Comparison of ENCODE assay signal across 8 mouse cellular contexts in genomic region chr2:94157592-94158519, GRCm38 (mm10). TPM values are rescaled to one million over a fixed set of nuclear protein-coding genes. Genes with fewer than 3 reads are reported as not detected.
DNase-seq lines count a peak whose midpoint lies in the region; ATAC-seq and TF ChIP-seq lines count a peak whose summit lies in the region.

Hsd17b12 (minus strand) TSS chr2:94157964.

- H3K9ac ChIP-seq in embryonic facial prominence, embryonic 15.5 days: peak within 1 kb of the TSS; percentile 89
- peak within 1 kb of the TSS; percentile 85 for H3K9ac ChIP-seq in limb, embryonic 14.5 days (ENCODE audit: low read depth, low read length, severe bottlenecking)
- H3K9ac ChIP-seq in midbrain, postnatal 0 days (replicated peaks; ENCODE audit: low read length, poor library complexity, severe bottlenecking): peak within 1 kb of the TSS; percentile 83

- peak; percentile 100 for DNase-seq in 416B (ENCODE audit: low read depth)
- peak; percentile 100 for DNase-seq in heart, adult 8-10 months (ENCODE audit: low spot score)
- peak; percentile 100 for DNase-seq in kidney, adult 9 months
- peak; percentile 100 for DNase-seq in limb, embryonic 14.5 days (ENCODE audit: low spot score)
- peak; percentile 100 for DNase-seq in midbrain, postnatal 0 days (ENCODE audit: low spot score)
- DNase-seq in spleen, postnatal 14 days (ENCODE audit: low spot score in 2 of 2): peak; percentile 93 to 94

- no peaks in the 10 kb centered on the region for H3K9me3 ChIP-seq in embryonic facial prominence, embryonic 15.5 days (replicated peaks)
- no peaks in the 10 kb centered on the region for H3K9me3 ChIP-seq in limb, embryonic 14.5 days (ENCODE audit: control insufficient read depth, low read length)
- H3K9me3 ChIP-seq in midbrain, postnatal 0 days (ENCODE audit: low read length): no peaks in the 10 kb centered on the region

- under 1% methylated on average over 69 of the region's 69 CpGs for WGBS in bone marrow, adult 2 months
- under 1% methylated on average over 69 of the region's 69 CpGs for WGBS in embryonic facial prominence, embryonic 15.5 days
- WGBS in limb, embryonic 14.5 days: under 1% methylated on average over 68 of the region's 69 CpGs
- WGBS in midbrain, postnatal 0 days: under 1% methylated on average over 69 of the region's 69 CpGs

- H3K4me2 ChIP-seq in embryonic facial prominence, embryonic 15.5 days (replicated peaks): peak within 1 kb of the TSS; percentile 59
- peak within 1 kb of the TSS; percentile 64 for H3K4me2 ChIP-seq in limb, embryonic 14.5 days (replicated peaks; ENCODE audit: low read depth, low read length, severe bottlenecking)
- peak within 1 kb of the TSS; percentile 61 for H3K4me2 ChIP-seq in midbrain, postnatal 0 days (ENCODE audit: low read depth, low read length, poor library complexity, severe bottlenecking)

- H3K36me3 ChIP-seq in embryonic facial prominence, embryonic 15.5 days: no peaks in the 10 kb centered on the region
- H3K36me3 ChIP-seq in limb, embryonic 14.5 days (ENCODE audit: control insufficient read depth, insufficient read depth, low read length): no peaks in the 10 kb centered on the region
- H3K36me3 ChIP-seq in midbrain, postnatal 0 days (ENCODE audit: insufficient read depth, low read length): no peaks in the 10 kb centered on the region

- 0 out of 2 replicates have a peak, but pooled peaks have one; percentile 4 for TF ChIP-seq CTCF in bone marrow, adult 2 months (IDR thresholded peaks at IDR 0.05; ENCODE audit: control insufficient read depth, insufficient read depth, low read length)
- TF ChIP-seq CTCF in midbrain, postnatal 0 days (IDR thresholded peaks at IDR 0.05): peak; percentile 23

- TF ChIP-seq POLR2A in bone marrow, adult 2 months (IDR thresholded peaks at IDR 0.05; ENCODE audit: borderline replicate concordance, control insufficient read depth, low read depth, low read length): peak; percentile 55; the same call in 1 of the 2 replicates
- TF ChIP-seq POLR2A in limb, embryonic 14.5 days (IDR thresholded peaks at IDR 0.05; ENCODE audit: borderline replicate concordance, extremely low read depth, insufficient read depth, insufficient read length): peak; percentile 84; the same call in 1 of the 2 replicates

- peak within 1 kb of the TSS; percentile 76 for H3K27ac ChIP-seq in bone marrow, adult 2 months (ENCODE audit: control insufficient read depth, insufficient read depth, low read depth, low read length, poor library complexity)
- peak within 1 kb of the TSS; percentile 92 for H3K27ac ChIP-seq in embryonic facial prominence, embryonic 15.5 days (replicated peaks)
- H3K27ac ChIP-seq in limb, embryonic 14.5 days (replicated peaks; ENCODE audit: low read depth, low read length): peak within 1 kb of the TSS; percentile 87
- peak within 1 kb of the TSS; percentile 84 for H3K27ac ChIP-seq in midbrain, postnatal 0 days (ENCODE audit: low read depth, low read length)

- no peaks in the 10 kb centered on the region; the same call in 1 of the 2 replicates for H3K4me1 ChIP-seq in bone marrow, adult 2 months (ENCODE audit: control insufficient read depth, insufficient read depth, low read length)
- 0 out of 2 replicates have a peak, but pooled peaks cover 13% of the 10 kb centered on the region for H3K4me1 ChIP-seq in embryonic facial prominence, embryonic 15.5 days
- H3K4me1 ChIP-seq in limb, embryonic 14.5 days (ENCODE audit: control insufficient read depth, insufficient read depth, low read length): peaks cover 10% of the 10 kb centered on the region
- no peaks in the 10 kb centered on the region; the same call in 1 of the 2 replicates for H3K4me1 ChIP-seq in midbrain, postnatal 0 days (ENCODE audit: insufficient read depth, low read length)

- peak; percentile 100 for ATAC-seq in embryonic facial prominence, embryonic 15.5 days (ENCODE audit: insufficient number of reproducible peaks, low FRiP score, low TSS enrichment, low read depth)
- peak; percentile 99 for ATAC-seq in limb, embryonic 14.5 days (ENCODE audit: low FRiP score, low read depth)
- peak; percentile 100 for ATAC-seq in midbrain, postnatal 0 days (ENCODE audit: low FRiP score)

- no peaks in the 10 kb centered on the region; the same call in 1 of the 2 replicates for H3K27me3 ChIP-seq in embryonic facial prominence, embryonic 15.5 days
- H3K27me3 ChIP-seq in limb, embryonic 14.5 days (ENCODE audit: control insufficient read depth, insufficient read depth, low read length): no peaks in the 10 kb centered on the region
- H3K27me3 ChIP-seq in midbrain, postnatal 0 days (ENCODE audit: insufficient read depth, low read length): no peaks in the 10 kb centered on the region

- H3K4me3 ChIP-seq in bone marrow, adult 2 months (replicated peaks; ENCODE audit: control insufficient read depth, low read depth, low read length): peak within 1 kb of the TSS; percentile 96
- H3K4me3 ChIP-seq in embryonic facial prominence, embryonic 15.5 days (replicated peaks): peak within 1 kb of the TSS; percentile 92
- peak within 1 kb of the TSS; percentile 71 for H3K4me3 ChIP-seq in limb, embryonic 14.5 days (replicated peaks; ENCODE audit: low read length)
- peak within 1 kb of the TSS; percentile 93 for H3K4me3 ChIP-seq in midbrain, postnatal 0 days (ENCODE audit: low read depth, low read length)

RNA-seq across cellular contexts. Expression of gene Hsd17b12, which starts in this region (rescaled TPM):
- 6.1 and 27.0 TPM in 2 replicates for polyA plus RNA-seq in bone marrow, adult 2 months (2011; ENCODE audit: insufficient read depth, insufficient read length, low replicate concordance, missing spikeins)
- polyA plus RNA-seq in embryonic facial prominence, embryonic 15.5 days (2015; fragmentation: Nextera tagmentation; extraction: Ambion mirVana): 123 TPM in 2 replicates
- total RNA-seq in heart, adult 8-10 months (2022): 10 to 100 TPM; 17.5 to 19.1 (median 18.4) TPM
- polyA plus RNA-seq in limb, embryonic 14.5 days (2012; rRNA removed): 61.7 and 64.5 TPM in 2 replicates
- polyA plus RNA-seq in limb, embryonic 14.5 days (2014; fragmentation: Nextera tagmentation; extraction: Ambion mirVana): 103 and 113 TPM in 2 replicates
- total RNA-seq in midbrain, postnatal 0 days (2014; rRNA removed): 62.0 and 71.4 TPM in 2 replicates
- polyA plus RNA-seq in midbrain, postnatal 0 days (2015; fragmentation: Nextera tagmentation; extraction: Ambion mirVana): 141 and 153 TPM in 2 replicates

Comparison
In these comparisons a context has a peak if more than half of its experiments do, and no peak if none do; other contexts are left out.
1. Peak in every context shown above with its lines: DNase-seq, ATAC-seq, H3K4me3 ChIP-seq and H3K27ac ChIP-seq.